Mouse (Mus musculus) kidney, embryonic 14.5 days (tissue): ENCODE measurements at regions not wholly inside any gene's neighbourhood (a gene's known extent, or its start where the extent isn't known, plus 50 kb on each side); places are given as distances from the start of the nearest gene placed in this dataset.
A peak's percentile ranks its signal among the peaks of the same experiment; 100 is the strongest.

ENCODE experiments used
- ATAC-seq: fragments of 200-750 bp; cut with Nextera tagmentation; 2 replicates; pipeline ENCODE4 v1.8.0; 2017; ENCODE audit warnings: moderate number of reproducible peaks, mild to moderate bottlenecking, moderate TSS enrichment, moderate library complexity; ENCODE audit not compliant: low FRiP score, low TSS enrichment
- H3K27ac ChIP-seq: fragments of 300-500 bp; sonication (generic); 2 replicates; pipeline ENCODE4 v1.5.1; 2014; ENCODE audit warnings: low read depth, mild to moderate bottlenecking, low read length, moderate library complexity, mixed read lengths
- H3K27me3 ChIP-seq: fragments of 300-500 bp; sonication (generic); 2 replicates; pipeline ENCODE4 v1.6.1; 2014; ENCODE audit warnings: mild to moderate bottlenecking, low read length; ENCODE audit not compliant: control insufficient read depth, insufficient read depth
- H3K36me3 ChIP-seq: fragments of 300-500 bp; sonication (generic); 2 replicates; pipeline ENCODE4 v1.6.1; 2014; ENCODE audit warnings: low read length, mixed read lengths; ENCODE audit not compliant: control insufficient read depth, insufficient read depth
- H3K4me1 ChIP-seq: fragments of 300-500 bp; sonication (generic); 2 replicates; pipeline ENCODE4 v1.6.1; 2014; ENCODE audit warnings: low read length, mixed read lengths; ENCODE audit not compliant: control insufficient read depth, insufficient read depth
- H3K4me2 ChIP-seq: fragments of 300-500 bp; sonication (generic); replicated peaks from 2 replicates; pipeline ENCODE4 v1.6.1; 2014; ENCODE audit warnings: low read depth, mild to moderate bottlenecking, low read length
- H3K4me3 ChIP-seq: fragments of 300-500 bp; sonication (generic); 2 replicates; pipeline ENCODE4 v1.5.1; 2014; ENCODE audit warnings: mild to moderate bottlenecking, low read length
- H3K9ac ChIP-seq: fragments of 300-500 bp; sonication (generic); 2 replicates; pipeline ENCODE4 v1.6.1; 2014; ENCODE audit warnings: low read depth, mild to moderate bottlenecking, low read length, moderate library complexity
- H3K9me3 ChIP-seq: fragments of 300-500 bp; sonication (generic); 2 replicates; pipeline ENCODE4 v1.6.1; 2016; ENCODE audit warnings: low read length; ENCODE audit not compliant: control insufficient read depth
- WGBS: fragments of 180-500 bp; shearing (Covaris S2); extraction: QIAGEN DNeasy Blood & Tissue Kit; methylation state at CpG from one replicate; pipeline ENCODE4 v1.1.7; 2014; 5-methylcytosine and 5-hydroxymethylcytosine counted together

GRCm38 (mm10) chr11:85966207-85966606, 80.0 kb downstream of the Tbx4 start:
- WGBS: 78% methylated on average over 5 of the region's 5 CpGs
- Histone ChIP-seq H3K36me3 (no peaks in the 10 kb centered on the region), H3K9ac (no peak overlapping the region), H3K4me2 (no peak overlapping the region), H3K27me3 (no peaks in the 10 kb centered on the region; the same call in 1 of the 2 replicates), H3K4me1 (0 out of 2 replicates have a peak, but pooled peaks cover 4% of the 10 kb centered on the region), H3K4me3 (no peak overlapping the region), H3K9me3 (no peaks in the 10 kb centered on the region), H3K27ac (no peak overlapping the region)
- no peak for ATAC-seq

GRCm38 (mm10) chr11:85970287-85970686, 84.1 kb downstream of the Tbx4 start:
- 81% methylated on average over 2 of the region's 2 CpGs for WGBS
- Histone ChIP-seq H3K9me3 (no peaks in the 10 kb centered on the region), H3K4me3 (no peak overlapping the region), H3K4me2 (no peak overlapping the region), H3K4me1 (no peaks in the 10 kb centered on the region), H3K27me3 (no peaks in the 10 kb centered on the region), H3K36me3 (no peaks in the 10 kb centered on the region), H3K9ac (no peak overlapping the region), H3K27ac (no peak overlapping the region)
- ATAC-seq: no peak

- no peaks in the 10 kb centered on the region for H3K27me3 ChIP-seq
- peak; percentile 52; the same call in 1 of the 2 replicates for ATAC-seq
- no peak overlapping the region for H3K27ac ChIP-seq
- 26% methylated on average over 7 of the region's 7 CpGs for WGBS
- H3K4me1 ChIP-seq: 0 out of 2 replicates have a peak, but pooled peaks cover 11% of the 10 kb centered on the region
- no peak overlapping the region for H3K9ac ChIP-seq
- no peak overlapping the region for H3K4me3 ChIP-seq
- no peak overlapping the region for H3K4me2 ChIP-seq
- no peaks in the 10 kb centered on the region for H3K36me3 ChIP-seq
- H3K9me3 ChIP-seq: no peaks in the 10 kb centered on the region
Measured at GRCm38 (mm10) chr11:85972385-85972784, 86.2 kb downstream of the Tbx4 start.

DNA sequence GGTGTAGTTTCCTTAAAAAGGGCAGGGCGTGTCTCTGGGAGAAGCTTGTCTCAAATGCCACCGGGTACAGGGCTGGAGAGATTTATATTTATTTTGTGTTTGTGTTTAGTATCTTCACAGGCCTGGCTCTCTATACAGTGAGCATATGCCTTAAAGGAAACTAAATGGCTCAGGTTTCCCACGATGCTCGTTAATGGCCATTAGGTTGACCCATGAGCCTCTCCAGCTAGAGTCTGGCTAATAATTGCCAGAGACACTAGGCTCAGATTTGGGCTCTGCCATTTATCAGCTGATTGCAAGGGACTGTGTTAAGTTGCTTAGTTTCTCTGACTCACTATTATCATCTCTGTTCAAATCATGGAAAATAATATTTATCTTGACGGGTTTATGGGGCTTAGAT, 87.5 kb downstream of the Tbx4 start:
- H3K36me3 ChIP-seq: no peaks in the 10 kb centered on the region
- H3K9ac ChIP-seq: no peak overlapping the region
- H3K27me3 ChIP-seq: no peaks in the 10 kb centered on the region
- H3K27ac ChIP-seq: no peak overlapping the region
- 0 out of 2 replicates have a peak, but pooled peaks cover 11% of the 10 kb centered on the region for H3K4me1 ChIP-seq
- no peak overlapping the region for H3K4me3 ChIP-seq
- H3K9me3 ChIP-seq: no peaks in the 10 kb centered on the region
- H3K4me2 ChIP-seq: no peak overlapping the region
- WGBS: 50% methylated on average over 5 of the region's 5 CpGs
- ATAC-seq: no peak

- WGBS: 50% methylated on average over 18 of the region's 18 CpGs
- H3K27me3 ChIP-seq: no peaks in the 10 kb centered on the region
- H3K4me2 ChIP-seq: peak overlapping the region; percentile 15; the same call in 1 of the 2 replicates
- peaks cover 11% of the 10 kb centered on the region; the same call in 1 of the 2 replicates for H3K4me1 ChIP-seq
- H3K36me3 ChIP-seq: no peaks in the 10 kb centered on the region
- no peak overlapping the region for H3K4me3 ChIP-seq
- ATAC-seq: no peak
- H3K9ac ChIP-seq: no peak overlapping the region
- H3K9me3 ChIP-seq: no peaks in the 10 kb centered on the region
- 0 out of 2 replicates have a peak overlapping the region, but pooled peaks have one; percentile 30 for H3K27ac ChIP-seq
Measured at GRCm38 (mm10) chr11:85976693-85977434, 90.6 kb downstream of the Tbx4 start.

DNA sequence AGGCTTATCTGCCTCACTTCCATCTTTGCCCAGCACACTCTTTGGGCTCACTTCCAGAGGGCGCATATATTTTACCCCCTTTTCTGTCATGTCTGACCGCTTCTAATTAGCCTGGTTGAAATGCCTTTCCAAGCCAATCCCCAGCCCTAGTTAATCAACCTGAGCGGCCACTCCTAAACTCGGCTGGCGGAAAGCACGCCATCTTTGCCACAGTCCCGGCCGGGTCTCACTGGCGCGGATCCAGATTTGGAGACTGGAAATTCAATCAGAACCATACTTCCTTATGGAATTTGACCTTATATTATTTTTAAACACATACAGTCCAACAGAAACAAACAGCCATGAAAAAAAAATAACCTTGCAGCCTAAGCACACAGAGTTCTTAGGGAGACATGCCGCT, 94.2 kb downstream of the Tbx4 start:
- Histone ChIP-seq H3K4me3 (no peak overlapping the region), H3K4me1 (peaks cover 11% of the 10 kb centered on the region; the same call in 1 of the 2 replicates), H3K9ac (no peak overlapping the region), H3K27me3 (no peaks in the 10 kb centered on the region), H3K4me2 (no peak overlapping the region), H3K27ac (peak overlapping the region; percentile 1; the same call in 1 of the 2 replicates), H3K9me3 (no peaks in the 10 kb centered on the region), H3K36me3 (no peaks in the 10 kb centered on the region)
- WGBS: 59% methylated on average over 11 of the region's 11 CpGs
- ATAC-seq: no peak

- 87% methylated on average over 4 of the region's 4 CpGs for WGBS
- no peak overlapping the region for H3K27ac ChIP-seq
Measured at GRCm38 (mm10) chr11:85981561-85981960, 95.3 kb downstream of the Tbx4 start.

GRCm38 (mm10) chr11:85986338-85986737, 100.1 kb downstream of the Tbx4 start:
- H3K9ac ChIP-seq: no peak overlapping the region
- no peaks in the 10 kb centered on the region for H3K9me3 ChIP-seq
- no peak overlapping the region for H3K4me3 ChIP-seq
- peaks cover 9% of the 10 kb centered on the region; the same call in 1 of the 2 replicates for H3K27me3 ChIP-seq
- H3K36me3 ChIP-seq: no peaks in the 10 kb centered on the region
- ATAC-seq: no peak
- peaks cover 8% of the 10 kb centered on the region; the same call in 1 of the 2 replicates for H3K4me1 ChIP-seq
- no peak overlapping the region for H3K4me2 ChIP-seq
- 90% methylated on average over 8 of the region's 8 CpGs for WGBS
- no peak overlapping the region for H3K27ac ChIP-seq

More at GRCm38 (mm10) chr11:85981561-85981960, 95.3 kb downstream of the Tbx4 start:
- Histone ChIP-seq H3K9ac (no peak overlapping the region), H3K4me2 (no peak overlapping the region), H3K4me3 (no peak overlapping the region), H3K9me3 (no peaks in the 10 kb centered on the region), H3K36me3 (no peaks in the 10 kb centered on the region), H3K27me3 (no peaks in the 10 kb centered on the region), H3K4me1 (peaks cover 8% of the 10 kb centered on the region; the same call in 1 of the 2 replicates)
- ATAC-seq: no peak

GRCm38 (mm10) chr11:85987181-85987580, 101.0 kb downstream of the Tbx4 start:
- Histone ChIP-seq H3K27ac (no peak overlapping the region), H3K36me3 (no peaks in the 10 kb centered on the region), H3K4me1 (peaks cover 8% of the 10 kb centered on the region; the same call in 1 of the 2 replicates), H3K9me3 (no peaks in the 10 kb centered on the region), H3K27me3 (peaks cover 9% of the 10 kb centered on the region; the same call in 1 of the 2 replicates), H3K4me2 (no peak overlapping the region), H3K9ac (no peak overlapping the region), H3K4me3 (no peak overlapping the region)
- 97% methylated on average over 2 of the region's 2 CpGs for WGBS
- no peak for ATAC-seq
